Mouse (Mus musculus) testis, adult 2 months (tissue): ENCODE results near the gene Map3k20. TPM values are rescaled to one million over a fixed set of nuclear protein-coding genes. Genes with fewer than 3 reads are reported as not detected.

Experiments
- H3K27ac ChIP-seq: fragments of 200-500 bp; 2 replicates; pipeline ENCODE4 v1.5.1; 2012; ENCODE audit warnings: low read depth, low read length; ENCODE audit not compliant: control insufficient read depth, insufficient read depth
- H3K27me3 ChIP-seq: fragments of 200-500 bp; 2 replicates; pipeline ENCODE4 v1.6.1; 2012; ENCODE audit warnings: mild to moderate bottlenecking, low read length, moderate library complexity; ENCODE audit not compliant: control insufficient read depth, insufficient read depth
- H3K36me3 ChIP-seq: fragments of 200-500 bp; 2 replicates; pipeline ENCODE4 v1.6.1; 2012; ENCODE audit warnings: mild to moderate bottlenecking, low read length; ENCODE audit not compliant: control insufficient read depth, insufficient read depth
- H3K4me1 ChIP-seq: fragments of 200-500 bp; 2 replicates; pipeline ENCODE4 v1.6.1; 2012; ENCODE audit warnings: low read length; ENCODE audit not compliant: control insufficient read depth, insufficient read depth
- H3K4me3 ChIP-seq: fragments of 200-500 bp; 2 replicates; pipeline ENCODE4 v1.5.1; 2012; ENCODE audit warnings: low read depth, mild to moderate bottlenecking, low read length, moderate library complexity, mixed read lengths; ENCODE audit not compliant: control insufficient read depth
- CTCF ChIP-seq: fragments of 200-500 bp; IDR thresholded peaks from 2 replicates; pipeline ENCODE4 v1.5.1; 2012; ENCODE audit warnings: low read depth, mild to moderate bottlenecking, inconsistent platforms, low read length, moderate library complexity; ENCODE audit not compliant: control insufficient read depth, insufficient read depth, insufficient replicate concordance
- POLR2A ChIP-seq: fragments of 200-500 bp; IDR thresholded peaks from 2 replicates; pipeline ENCODE4 v1.6.1; 2012; ENCODE audit warnings: low read depth, mild to moderate bottlenecking, inconsistent platforms, low read length, moderate library complexity; ENCODE audit not compliant: control insufficient read depth
- polyA plus RNA-seq: library from polyadenylated mRNA; depleted of rRNA; stranded (reverse); fragments of >200 nt; gene quantifications from 2 replicates; pipeline ENCODE4 v1.2.3, GENCODE M21; 2012

Gene Map3k20
- polyA plus RNA-seq, 1 experiment, result 2.8 TPM

- Histone ChIP-seq H3K4me3 (no peak overlapping the region), H3K27me3 (no peaks in the 10 kb centered on the region), H3K36me3 (no peaks in the 10 kb centered on the region), H3K27ac (no peak overlapping the region), H3K4me1 (peaks cover 3% of the 10 kb centered on the region; the same call in 1 of the 2 replicates)
- TF ChIP-seq CTCF (no peak), POLR2A (no peak)
These were observed 42.3 kb upstream of the Map3k20 start for GRCm38 (mm10) chr2:72242910-72243675.

DNA sequence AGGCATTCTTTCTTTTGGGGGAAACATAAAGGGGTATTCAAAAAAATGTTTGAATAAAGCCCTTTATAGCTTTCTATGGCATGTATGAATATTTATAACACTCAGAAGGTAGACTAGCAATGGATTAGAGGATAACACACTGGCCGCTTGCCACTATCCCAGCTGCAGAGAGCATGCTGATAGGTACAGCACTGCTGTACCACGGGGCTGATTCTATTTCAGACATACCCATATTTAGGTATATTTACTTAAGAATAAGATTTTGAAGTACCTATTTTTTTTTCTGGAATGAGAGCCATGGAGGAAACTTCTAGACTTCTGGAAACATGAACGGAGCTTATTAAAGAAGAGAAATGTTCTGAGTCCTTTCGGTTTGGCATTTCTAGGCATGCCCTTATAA lies 39.8 kb upstream of the Map3k20 start:
- TF ChIP-seq POLR2A, result no peak
- no peak for TF ChIP-seq CTCF
- no peaks in the 10 kb centered on the region for H3K36me3 ChIP-seq
- no peaks in the 10 kb centered on the region for H3K27me3 ChIP-seq
- peaks cover 3% of the 10 kb centered on the region; the same call in 1 of the 2 replicates for H3K4me1 ChIP-seq
- H3K4me3 ChIP-seq, result no peak overlapping the region
- H3K27ac ChIP-seq, result no peak overlapping the region

DNA sequence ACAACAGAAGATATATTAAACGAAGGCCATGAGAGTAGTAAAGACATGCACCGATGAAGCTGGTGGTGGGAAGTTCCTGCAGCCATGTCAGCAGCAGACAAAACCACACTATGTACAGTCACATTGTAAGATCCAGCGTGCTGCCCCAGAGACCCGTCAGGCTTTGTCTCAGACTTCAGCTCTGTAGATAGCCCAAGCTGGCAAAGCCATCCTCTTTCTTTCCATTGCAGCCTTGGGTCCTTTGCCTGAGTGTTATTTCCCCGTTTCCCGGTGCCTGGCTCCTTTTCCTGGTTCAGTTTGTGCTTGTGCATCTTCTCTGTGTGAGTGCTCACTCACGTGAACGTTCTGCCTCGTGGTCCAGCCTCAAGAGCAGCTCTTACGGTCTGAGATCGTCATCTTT lies 39.1 kb upstream of the Map3k20 start:
- no peak for TF ChIP-seq CTCF
- no peaks in the 10 kb centered on the region for H3K36me3 ChIP-seq
- H3K4me1 ChIP-seq, result peaks cover 3% of the 10 kb centered on the region; the same call in 1 of the 2 replicates
- H3K27me3 ChIP-seq, result no peaks in the 10 kb centered on the region
- no peak overlapping the region for H3K4me3 ChIP-seq
- no peak overlapping the region for H3K27ac ChIP-seq

- no peaks in the 10 kb centered on the region for H3K27me3 ChIP-seq
- no peaks in the 10 kb centered on the region for H3K36me3 ChIP-seq
- H3K4me3 ChIP-seq, result no peak overlapping the region
- H3K4me1 ChIP-seq, result no peaks in the 10 kb centered on the region
- no peak for TF ChIP-seq CTCF
- no peak for TF ChIP-seq POLR2A
- no peak overlapping the region for H3K27ac ChIP-seq
These were observed 37.6 kb upstream of the Map3k20 start for GRCm38 (mm10) chr2:72247819-72248218.

GRCm38 (mm10) chr2:72252510-72253505 lies 32.6 kb upstream of the Map3k20 start:
- H3K4me3 ChIP-seq, result no peak overlapping the region
- TF ChIP-seq POLR2A (no peak), CTCF (no peak)
- no peaks in the 10 kb centered on the region for H3K27me3 ChIP-seq
- no peaks in the 10 kb centered on the region for H3K4me1 ChIP-seq
- no peaks in the 10 kb centered on the region for H3K36me3 ChIP-seq
- H3K27ac ChIP-seq, result no peak overlapping the region

DNA sequence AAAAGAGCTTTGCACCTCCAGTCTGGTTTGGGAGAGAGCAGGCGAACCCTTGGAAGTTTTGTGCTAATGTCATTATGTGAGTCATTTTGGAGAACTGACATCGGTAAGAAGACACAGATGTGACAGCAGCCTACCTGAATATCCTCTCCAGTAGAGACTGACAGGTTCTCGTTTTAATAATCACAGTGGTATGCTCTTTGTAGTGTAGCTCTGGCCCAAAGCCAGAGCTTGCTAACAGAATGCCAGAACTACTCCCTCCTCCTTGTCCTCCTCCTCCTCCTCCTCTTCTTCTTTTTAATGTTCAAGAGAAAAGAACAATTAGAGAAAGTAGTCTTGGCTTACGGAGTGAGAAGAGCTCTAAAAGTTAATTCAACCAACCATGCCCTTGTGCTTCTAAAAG lies 31.6 kb upstream of the Map3k20 start:
- TF ChIP-seq CTCF (no peak), POLR2A (no peak)
- Histone ChIP-seq H3K36me3 (no peaks in the 10 kb centered on the region), H3K4me3 (no peak overlapping the region), H3K4me1 (no peaks in the 10 kb centered on the region), H3K27ac (no peak overlapping the region), H3K27me3 (no peaks in the 10 kb centered on the region)

DNA sequence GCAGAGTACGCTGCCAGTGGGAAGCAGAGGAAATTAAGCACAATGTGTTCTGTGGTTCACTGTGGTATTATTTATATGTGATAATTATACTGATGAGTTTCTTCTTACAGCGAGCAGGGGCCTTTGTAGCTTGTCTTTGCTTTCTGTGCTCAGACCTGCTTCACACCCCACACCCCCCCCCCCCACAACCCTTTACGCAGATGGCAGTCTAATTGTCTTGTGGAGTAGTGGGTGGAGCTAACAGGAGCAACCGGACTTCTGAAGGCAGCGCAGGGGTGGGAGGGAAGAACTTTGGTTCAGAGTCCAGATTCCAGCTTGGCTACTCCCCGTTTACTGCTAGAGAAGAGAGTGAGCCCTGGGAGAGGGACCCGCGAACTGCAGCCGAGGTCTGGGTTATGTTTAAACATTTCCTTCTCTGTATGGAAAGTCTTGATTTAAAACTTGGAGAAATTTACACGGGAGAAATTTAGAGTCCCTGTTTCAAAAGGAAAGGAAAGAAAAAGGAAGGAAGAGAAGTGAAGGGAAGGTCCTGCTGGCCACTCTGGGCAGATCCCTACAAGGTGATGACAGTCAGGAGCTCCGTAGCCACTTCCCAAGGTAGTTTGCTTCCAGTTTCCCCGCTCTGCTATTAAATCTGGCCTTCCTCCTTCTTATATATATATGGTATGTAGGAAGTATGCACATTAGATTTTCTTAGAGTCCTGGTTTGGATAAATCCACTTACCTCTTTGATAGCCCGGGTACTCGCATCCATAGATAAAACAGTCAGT lies 30.4 kb upstream of the Map3k20 start:
- Histone ChIP-seq H3K4me3 (no peak overlapping the region), H3K27me3 (no peaks in the 10 kb centered on the region), H3K4me1 (no peaks in the 10 kb centered on the region), H3K27ac (no peak overlapping the region), H3K36me3 (no peaks in the 10 kb centered on the region)
- TF ChIP-seq POLR2A (no peak), CTCF (no peak)
